Mouse (Mus musculus): Measurements from ENCODE around the gene Atp5g2. TPM values are rescaled to one million over a fixed set of nuclear protein-coding genes. Genes with fewer than 3 reads are reported as not detected.

Gene Atp5g2
- total RNA-seq (2021) = 13.8 and 32.0 TPM in 2 replicates
- long read RNA-seq, transcript Atp5g2-202 (5 exons, 731 nt) = major isoform, 44 of 107 reads
- long read RNA-seq, partial matches to known transcripts = 2 of 107 reads
- long read RNA-seq, other reads (novel, unspliced or antisense) = 59 of 107 reads

GRCm38 (mm10) chr15:102672215-102673071 lies at the start of gene Atp5g2:
Atp5g2 (minus strand) TSS chr15:102672352.
- peak; percentile 28 for DNase-seq

GRCm38 (mm10) chr15:102721016-102721898 lies 49.1 kb upstream of the Atp5g2 start:
- DNase-seq = no peak

- DNase-seq = peak; percentile 50
These were observed 44.0 kb upstream of the Atp5g2 start for GRCm38 (mm10) chr15:102716132-102716531.

DNA sequence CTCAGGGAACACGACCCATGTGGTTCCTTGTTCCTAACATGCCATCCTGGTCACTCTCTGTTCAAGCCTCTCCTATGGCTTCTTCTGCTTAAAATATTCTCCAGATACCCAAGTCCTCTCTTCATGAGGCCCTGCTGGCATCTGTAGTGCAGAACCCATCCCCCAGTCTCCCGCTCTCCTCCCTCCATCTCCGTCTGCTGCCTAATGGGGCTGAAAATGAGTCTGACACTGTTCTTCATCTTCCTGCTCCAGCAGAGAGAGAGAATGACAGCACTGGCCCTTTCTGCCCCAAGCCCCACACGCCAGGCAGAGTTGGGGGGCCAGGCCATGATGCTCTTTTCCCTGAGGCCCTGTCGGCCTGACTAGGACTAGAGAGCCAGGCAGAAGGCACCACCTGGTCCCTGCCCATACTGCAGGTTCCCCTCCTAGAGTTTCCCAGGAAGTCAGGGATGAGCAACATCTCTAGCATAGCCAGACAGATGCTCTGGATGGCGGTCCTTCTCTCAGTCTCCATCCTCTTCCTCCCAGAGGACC lies 35.7 kb upstream of the Atp5g2 start:
- no peak for DNase-seq

GRCm38 (mm10) chr15:102705923-102706503 lies 33.9 kb upstream of the Atp5g2 start:
- DNase-seq = no peak

- no peak for DNase-seq
These were observed 33.2 kb upstream of the Atp5g2 start for GRCm38 (mm10) chr15:102705226-102705894.

DNA sequence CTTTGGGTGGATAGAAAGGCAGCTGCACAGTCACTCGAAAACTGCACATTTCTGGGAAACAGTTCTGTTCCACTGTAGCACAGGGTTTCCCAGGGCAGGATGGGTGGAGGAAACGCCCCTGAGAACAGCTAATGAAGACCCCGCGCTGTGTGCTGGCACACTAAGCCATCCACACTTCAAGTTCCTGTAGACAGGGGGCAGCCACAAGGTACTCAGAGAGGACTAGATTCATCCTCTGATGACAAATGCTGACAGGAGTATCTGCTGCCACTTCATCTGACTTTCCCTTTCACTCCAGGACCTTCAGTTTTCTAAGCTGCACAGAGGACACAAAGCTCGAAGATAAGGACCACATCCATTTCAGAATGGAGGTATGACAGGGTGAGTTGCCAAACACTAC lies 32.7 kb upstream of the Atp5g2 start:
- no peak for DNase-seq

DNA sequence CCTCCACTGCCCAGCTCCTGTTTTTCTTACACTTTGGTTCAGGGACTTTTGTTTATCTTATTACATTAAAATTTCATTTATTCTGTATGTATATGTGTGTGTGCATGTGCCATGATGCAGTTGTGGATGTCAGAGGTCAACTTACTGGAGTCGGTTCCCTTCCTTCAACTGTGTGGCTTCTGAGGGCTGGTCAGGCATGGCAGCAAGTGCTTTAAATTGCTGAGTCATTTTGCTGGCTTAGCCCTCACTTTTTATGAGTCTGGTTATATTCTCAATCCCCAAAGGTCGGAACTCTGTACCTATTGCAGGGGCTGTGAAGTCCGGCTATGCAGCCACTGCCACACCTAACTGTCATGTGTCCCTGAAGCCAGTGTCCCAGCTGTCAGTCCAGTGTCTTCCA lies 30.8 kb upstream of the Atp5g2 start:
- no peak for DNase-seq

DNA sequence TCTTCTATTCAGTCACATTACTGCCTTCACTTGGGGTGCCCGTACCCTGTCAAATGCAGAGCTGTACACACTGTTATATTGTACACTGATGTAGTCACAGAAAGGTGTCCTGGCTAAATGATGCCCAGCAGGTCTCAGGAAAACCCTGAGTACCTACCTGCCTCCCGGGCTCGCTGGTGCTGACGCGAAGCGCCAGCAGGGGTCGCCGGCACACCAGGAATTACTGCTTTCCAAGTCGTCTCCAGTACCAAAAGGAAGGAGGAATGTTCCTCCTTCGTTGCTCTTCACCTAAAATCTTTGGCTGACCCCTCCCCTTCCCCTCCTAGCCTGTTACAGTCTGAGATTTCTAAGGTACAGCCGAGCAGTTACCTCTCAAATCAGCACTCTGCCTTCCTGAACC lies 26.0 kb upstream of the Atp5g2 start:
- DNase-seq = peak; percentile 87

DNA sequence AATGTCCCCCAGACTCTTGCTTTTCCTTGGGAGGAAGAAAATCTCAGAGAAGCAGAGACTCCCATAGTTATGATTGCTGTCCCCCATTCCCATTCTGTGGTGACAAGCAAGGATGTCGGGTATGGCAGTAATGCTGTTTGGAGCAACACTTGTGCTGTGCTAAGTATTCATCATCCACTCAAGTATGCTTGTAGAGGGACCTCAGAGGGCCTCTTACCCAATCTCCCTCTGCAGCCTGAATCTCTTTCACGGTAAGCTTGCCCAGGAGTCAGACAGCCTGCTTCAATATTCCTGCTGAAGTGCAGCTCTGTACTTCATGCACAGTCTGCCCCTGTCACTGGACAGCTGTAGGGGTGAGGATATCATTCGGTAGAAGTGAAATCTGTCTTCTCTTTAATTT lies 24.7 kb upstream of the Atp5g2 start:
- DNase-seq = no peak

DNA sequence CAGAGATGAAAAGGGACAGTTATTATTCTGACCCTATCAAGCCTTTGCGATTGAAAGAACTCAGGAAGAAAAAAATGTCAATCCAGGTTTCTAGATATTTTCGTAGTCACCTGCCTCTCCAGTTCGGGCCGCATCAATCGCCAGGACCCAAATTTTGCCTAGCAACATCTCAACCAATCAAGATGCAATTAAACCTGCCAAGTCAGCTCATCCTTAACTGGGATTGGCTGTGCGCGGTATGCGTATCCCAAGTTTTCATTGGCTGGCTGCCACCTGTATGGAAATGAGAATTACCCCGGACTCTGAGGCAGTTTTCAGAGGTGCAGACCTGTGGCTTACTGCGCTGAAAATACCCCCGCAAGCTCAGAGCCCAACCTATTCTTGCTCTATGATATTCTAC lies 21.4 kb upstream of the Atp5g2 start:
- peak; percentile 61 for DNase-seq

- peak; percentile 74 for DNase-seq
These were observed 20.8 kb upstream of the Atp5g2 start for GRCm38 (mm10) chr15:102692991-102693411.

DNA sequence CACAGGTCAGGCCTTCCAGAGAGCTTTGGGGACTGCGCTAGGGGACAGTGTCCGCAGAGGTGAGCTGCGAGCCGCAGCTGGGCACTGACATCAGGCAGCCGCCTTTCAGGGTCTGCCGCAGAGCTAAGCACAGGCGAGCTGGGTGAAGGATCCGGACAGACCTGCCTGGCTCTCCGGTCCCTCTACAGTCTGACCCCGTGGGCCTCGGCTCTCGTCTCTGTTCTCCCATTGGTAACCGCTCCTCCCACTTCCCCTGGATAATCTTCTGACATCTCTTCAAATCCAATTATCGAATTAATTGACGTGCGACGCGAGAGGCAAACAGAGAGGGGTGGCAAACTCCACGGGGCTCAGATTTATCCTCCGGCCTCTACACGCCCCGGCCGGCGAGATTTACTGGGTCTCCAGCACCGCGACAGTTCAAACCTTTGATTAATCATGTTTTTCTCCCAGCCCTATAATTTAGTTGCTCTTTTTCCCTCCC lies 20.2 kb upstream of the Atp5g2 start:
- no peak for DNase-seq

- DNase-seq = no peak
These were observed 13.6 kb upstream of the Atp5g2 start for GRCm38 (mm10) chr15:102685791-102686190.

DNA sequence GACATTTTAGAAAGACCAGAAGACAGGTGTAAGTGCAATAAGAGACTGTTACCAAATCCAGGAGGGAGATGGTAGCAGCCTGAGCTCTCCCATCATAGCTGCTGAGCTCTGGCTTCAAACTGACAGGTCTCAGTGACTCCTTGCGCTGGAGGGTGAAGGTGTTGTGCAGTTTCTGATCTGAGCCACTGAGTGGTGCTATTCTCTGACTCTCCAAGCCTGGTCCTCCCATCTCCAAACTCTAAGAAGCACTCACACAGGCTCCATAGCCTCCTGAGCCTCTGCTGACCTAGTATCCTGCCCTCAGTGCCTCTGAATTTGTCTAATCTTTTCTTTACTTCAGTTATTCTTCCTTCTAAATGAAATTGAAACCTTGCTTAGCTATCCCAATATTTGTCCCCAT lies 11.5 kb upstream of the Atp5g2 start:
- no peak for DNase-seq

DNA sequence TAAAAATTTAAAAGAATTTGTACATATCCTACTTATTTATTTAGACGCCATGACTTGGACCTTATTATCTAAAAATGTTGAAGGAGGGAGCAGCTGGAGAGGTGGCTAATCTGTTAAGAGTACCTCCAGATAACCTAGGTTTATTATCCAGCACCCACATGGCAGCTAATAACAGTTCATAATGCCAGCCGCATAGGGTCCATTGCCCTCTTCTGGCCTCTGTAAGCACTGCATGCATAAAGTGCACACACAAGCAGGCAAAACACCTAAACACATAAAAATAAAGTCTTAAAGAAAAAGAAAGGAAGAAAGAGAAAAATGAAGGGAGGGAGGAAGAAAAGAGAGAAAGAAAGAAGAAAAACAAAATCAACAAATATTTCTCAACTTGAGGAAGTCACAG lies 4.2 kb upstream of the Atp5g2 start:
- DNase-seq = no peak

GRCm38 (mm10) chr15:102673548-102673947 lies 1.4 kb upstream of the Atp5g2 start:
- peak; percentile 31 for DNase-seq

- peak; percentile 90 for DNase-seq
These were observed 384 bp downstream of the Atp5g2 start for GRCm38 (mm10) chr15:102671721-102672214.

- peak; percentile 97 for DNase-seq
These were observed 1.2 kb downstream of the Atp5g2 start for GRCm38 (mm10) chr15:102670767-102671575.

- DNase-seq = no peak
These were observed 1.9 kb downstream of the Atp5g2 start for GRCm38 (mm10) chr15:102670281-102670680.
